Mouse (Mus musculus) spleen, postnatal 4 days (tissue): ENCODE data around the gene Gabbr2.

Experiments used
- DNase-seq, 2 experiments: peaks; one replicate each; pipeline ENCODE4 v3.0.0; 2022; ENCODE audit warnings: low spot score in 2 of 2

Gene Gabbr2

GRCm38 (mm10) chr4:46916786-46917185 lies 74.9 kb downstream of the Gabbr2 start:
- no peak for DNase-seq

DNA sequence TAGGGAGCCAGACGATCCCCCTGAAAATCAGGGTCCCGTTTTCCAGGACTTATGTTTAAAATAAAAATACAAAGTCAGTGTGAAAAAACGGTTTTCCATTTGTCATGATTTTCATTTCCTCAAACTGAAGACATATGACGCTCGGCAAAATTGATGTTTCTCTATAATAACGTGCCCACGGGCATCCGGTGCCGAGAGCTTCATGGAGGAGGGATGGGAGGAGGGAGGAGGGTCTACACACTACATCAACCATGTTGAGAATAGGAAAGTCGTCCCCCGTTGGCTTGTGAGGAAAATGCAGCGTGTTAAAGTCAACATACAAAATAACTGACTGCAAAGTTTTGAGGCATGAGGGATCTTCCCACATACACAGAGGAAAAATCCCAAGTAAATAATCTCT lies 75.7 kb downstream of the Gabbr2 start:
- no peak for DNase-seq

DNA sequence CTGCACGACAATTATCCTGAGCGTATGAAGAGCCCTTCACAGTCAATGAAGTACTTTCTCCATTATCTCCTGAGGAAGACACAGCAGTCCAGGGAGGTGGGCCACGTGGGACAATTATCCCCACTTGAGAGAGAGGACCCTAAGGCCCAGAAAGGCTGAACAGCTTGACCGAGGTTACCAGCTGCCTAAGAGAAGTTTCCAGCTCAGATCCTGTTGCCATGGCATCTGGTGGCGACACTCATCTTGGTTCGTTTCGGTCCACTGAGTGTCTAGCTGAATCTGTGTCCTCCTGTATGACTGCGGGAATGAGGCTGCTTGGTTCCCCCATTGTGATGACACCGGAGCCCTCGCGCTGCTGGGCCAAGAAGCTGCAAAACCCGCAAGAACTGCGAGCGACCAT lies 76.2 kb downstream of the Gabbr2 start:
- no peak for DNase-seq

- no peak for DNase-seq
These were observed 77.1 kb downstream of the Gabbr2 start for GRCm38 (mm10) chr4:46914606-46915005.

- DNase-seq = no peak
These were observed 85.5 kb downstream of the Gabbr2 start for GRCm38 (mm10) chr4:46906036-46906691.

DNA sequence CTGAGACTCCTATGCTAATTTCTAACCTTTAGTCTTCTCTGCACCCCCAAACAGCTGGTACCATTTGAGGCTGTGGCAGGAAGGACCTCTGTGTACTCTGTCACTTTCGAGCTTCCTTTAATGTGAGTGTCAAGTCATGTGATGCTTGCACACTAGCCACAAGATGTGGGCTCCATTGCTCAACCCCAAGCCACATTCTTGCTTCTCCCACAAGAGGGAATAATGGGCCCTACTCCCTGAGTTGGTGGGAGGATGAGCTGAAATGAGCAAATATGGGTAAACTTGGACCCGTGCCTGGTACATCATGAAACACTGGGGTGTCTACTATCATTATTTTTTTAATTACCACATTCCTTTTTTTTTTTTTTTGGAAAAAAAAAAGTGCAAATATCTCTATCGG lies 86.5 kb downstream of the Gabbr2 start:
- no peak for DNase-seq

GRCm38 (mm10) chr4:46904129-46904528 lies 87.5 kb downstream of the Gabbr2 start:
- DNase-seq = no peak

DNA sequence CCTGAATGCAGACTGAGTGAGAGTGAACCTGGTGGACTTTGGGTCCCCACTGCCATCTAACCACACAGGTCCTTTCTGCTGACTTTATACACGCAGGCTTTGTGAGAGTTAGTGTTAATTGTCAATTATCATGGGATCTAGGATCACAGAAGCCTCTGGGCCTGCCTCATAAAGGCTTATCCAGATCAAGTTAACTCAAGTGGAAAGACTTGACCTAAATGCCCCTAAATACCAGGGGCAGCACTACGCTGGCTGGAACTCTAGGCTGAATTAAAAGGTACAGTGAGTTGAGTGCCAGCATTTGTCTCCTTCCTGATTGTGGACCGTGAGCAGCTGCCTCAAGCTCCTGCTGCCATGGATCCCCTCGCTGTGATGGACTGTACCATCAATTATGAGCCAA lies 93.1 kb downstream of the Gabbr2 start:
- DNase-seq = no peak

GRCm38 (mm10) chr4:46897634-46898399 lies 93.9 kb downstream of the Gabbr2 start:
- DNase-seq = no peak

DNA sequence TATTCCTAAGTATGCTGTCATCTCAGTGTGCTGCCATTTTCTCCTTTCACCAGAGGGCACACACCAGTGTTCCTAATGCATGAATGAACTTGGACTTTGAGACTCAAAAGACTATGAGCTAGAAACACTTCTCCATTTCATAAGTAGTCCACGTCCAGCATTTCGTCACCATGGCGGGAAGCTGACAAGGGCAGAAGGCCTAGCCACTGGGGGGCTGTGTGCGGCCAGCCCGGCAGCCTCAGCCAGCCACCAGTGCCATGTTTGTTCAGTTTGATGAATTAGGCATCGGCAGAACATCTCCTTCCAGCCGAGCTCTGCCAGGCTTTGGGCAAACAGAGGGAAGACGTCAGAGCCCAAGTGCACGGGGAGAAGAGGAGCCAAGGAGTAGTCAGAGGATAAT lies 97.5 kb downstream of the Gabbr2 start:
- DNase-seq = no peak

DNA sequence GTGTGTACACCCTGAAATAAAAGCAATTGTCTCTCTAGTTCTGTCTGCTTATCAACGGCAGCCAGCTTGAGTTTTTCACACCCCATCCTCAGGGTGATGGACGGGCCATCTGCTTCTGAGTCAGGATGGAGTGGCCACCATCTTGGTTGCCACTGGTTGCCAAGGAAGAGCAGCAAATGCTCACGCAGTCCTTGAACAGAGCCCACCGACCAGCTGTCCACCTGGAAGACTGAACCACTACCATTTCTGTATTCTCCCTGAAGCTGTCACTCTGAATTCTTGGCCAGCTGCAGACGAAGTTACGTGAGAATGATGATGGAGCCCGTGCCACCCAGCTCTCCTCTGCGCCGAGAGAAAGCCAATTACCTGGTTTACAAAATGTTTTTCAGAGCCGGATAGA lies 102.5 kb downstream of the Gabbr2 start:
- DNase-seq = no peak

- DNase-seq = no peak
These were observed 105.9 kb downstream of the Gabbr2 start for GRCm38 (mm10) chr4:46885627-46886383.

DNA sequence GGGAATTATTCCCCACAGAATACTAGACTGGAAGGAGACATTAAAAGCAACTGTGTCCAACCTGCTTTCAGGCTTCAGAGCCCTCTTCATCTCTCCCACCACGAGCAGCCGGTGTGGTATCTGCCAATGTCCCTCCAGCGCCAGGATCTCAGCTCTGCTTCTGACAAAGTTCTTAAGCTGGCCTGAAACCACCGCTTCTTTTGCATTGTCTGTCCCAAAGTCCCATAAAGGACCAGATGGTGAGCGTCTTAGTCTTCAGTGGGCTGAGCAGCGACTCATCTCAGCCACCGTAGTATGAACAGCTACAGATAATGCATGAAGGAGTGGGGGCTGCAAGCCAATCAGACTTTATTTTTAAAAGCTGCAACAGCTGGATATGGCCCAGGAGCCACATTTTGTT lies 107.5 kb downstream of the Gabbr2 start:
- DNase-seq = no peak

DNA sequence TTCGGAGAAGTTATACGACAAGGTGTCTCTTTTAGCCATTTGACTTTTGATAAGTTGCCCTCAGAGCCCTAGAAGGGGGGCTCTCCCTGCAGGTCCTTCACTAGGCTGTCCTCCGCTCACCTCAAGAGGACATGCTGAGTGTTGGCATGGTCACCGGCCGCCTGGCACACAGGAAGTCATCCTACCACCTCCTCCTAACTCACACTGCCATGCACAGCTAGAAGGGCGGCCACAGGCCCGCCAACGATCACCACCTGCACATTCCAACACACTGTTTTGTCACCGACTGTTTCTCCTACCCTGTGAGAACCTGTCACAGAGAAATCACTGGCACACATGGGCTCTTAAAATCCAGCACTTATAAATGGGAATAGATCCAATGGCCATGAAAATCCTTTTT lies 108.1 kb downstream of the Gabbr2 start:
- DNase-seq = no peak

GRCm38 (mm10) chr4:46883047-46883446 lies 108.6 kb downstream of the Gabbr2 start:
- DNase-seq = no peak

DNA sequence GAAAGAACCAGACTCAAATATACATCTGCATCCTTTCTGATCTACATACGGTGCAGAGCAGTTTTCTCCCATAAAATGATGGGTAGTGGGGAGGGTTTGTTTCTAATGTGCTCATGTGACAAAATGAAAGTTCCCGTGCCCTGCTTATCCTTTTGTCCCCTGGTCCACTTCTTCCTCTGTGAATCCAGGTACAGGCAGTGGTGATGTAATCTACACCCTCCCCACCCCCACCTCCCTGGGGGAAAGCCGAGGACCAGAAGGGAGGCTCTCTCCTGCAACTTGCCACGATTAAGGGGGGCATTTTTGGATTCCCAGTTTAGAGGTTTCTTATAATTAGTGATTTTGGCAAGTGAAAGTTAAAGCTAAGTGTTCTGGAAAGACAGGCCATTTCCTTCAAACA lies 110.4 kb downstream of the Gabbr2 start:
- DNase-seq = no peak

DNA sequence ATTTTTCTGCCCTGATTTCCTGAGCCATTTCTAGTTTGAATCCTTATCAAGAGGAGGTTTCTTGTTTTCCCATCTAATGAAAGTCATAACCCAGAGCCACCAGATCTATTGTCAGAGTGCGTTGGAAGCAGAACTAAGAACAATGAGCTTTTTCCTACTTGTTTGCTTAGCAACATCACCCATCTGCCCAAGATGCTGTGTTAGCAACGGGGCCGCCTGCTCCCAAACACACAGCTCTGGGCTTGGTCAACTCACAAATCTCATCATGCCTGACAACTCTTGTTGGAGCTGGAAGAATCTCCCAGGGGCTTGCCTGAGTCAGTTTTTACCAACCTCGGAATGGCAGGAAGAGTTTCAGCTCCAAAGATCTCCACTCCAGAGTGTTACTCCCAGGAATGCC lies 111.7 kb downstream of the Gabbr2 start:
- DNase-seq = no peak

GRCm38 (mm10) chr4:46872750-46873149 lies 118.9 kb downstream of the Gabbr2 start:
- DNase-seq = no peak

DNA sequence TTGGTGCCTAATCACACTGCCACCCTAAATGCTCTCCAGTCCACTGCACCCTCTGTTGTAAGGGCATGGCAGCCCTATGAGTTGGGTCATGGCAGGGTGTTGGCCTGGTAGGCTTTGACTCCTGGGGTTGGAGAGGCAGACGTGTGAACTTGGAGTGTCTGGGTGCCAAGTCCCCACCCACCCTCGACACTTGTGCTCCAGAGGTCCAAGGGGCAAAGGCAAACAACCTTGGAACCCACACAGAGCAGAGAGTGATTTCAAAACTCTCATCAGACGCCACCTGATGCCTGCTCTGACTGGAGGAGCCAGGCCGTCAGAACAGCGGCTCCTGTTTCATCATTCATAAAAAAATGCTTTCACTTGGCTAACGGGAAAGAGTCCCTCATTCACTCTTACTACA lies 121.5 kb downstream of the Gabbr2 start:
- DNase-seq = no peak

GRCm38 (mm10) chr4:46869380-46869779 lies 122.3 kb downstream of the Gabbr2 start:
- no peak for DNase-seq

- no peak for DNase-seq
These were observed 122.8 kb downstream of the Gabbr2 start for GRCm38 (mm10) chr4:46868921-46869320.

- DNase-seq = no peak
These were observed 123.5 kb downstream of the Gabbr2 start for GRCm38 (mm10) chr4:46868181-46868580.

GRCm38 (mm10) chr4:46867779-46868178 lies 123.9 kb downstream of the Gabbr2 start:
- no peak for DNase-seq
